Mouse (Mus musculus): Measurements from ENCODE around the gene Foxf2.

The Foxf2 gene

GRCm38 (mm10) chr13:31623906-31624860 is 1.4 kb upstream of the Foxf2 start:
- no peak for DNase-seq (ENCODE audit: extremely low read depth, insufficient read length, low spot score)

GRCm38 (mm10) chr13:31624966-31625332 is 667 bp upstream of the Foxf2 start:
- peak; percentile 76 for DNase-seq (ENCODE audit: extremely low read depth, insufficient read length, low spot score)

- peak; percentile 80 for DNase-seq (ENCODE audit: extremely low read depth, insufficient read length, low spot score)
Observed at GRCm38 (mm10) chr13:31626183-31626801, 676 bp downstream of the Foxf2 start.

- DNase-seq (ENCODE audit: extremely low read depth, insufficient read length, low spot score): no peak
Observed at GRCm38 (mm10) chr13:31626991-31627625, 1.5 kb downstream of the Foxf2 start.

GRCm38 (mm10) chr13:31627864-31628690 is 2.5 kb downstream of the Foxf2 start:
- no peak for DNase-seq (ENCODE audit: extremely low read depth, insufficient read length, low spot score)

GRCm38 (mm10) chr13:31628691-31629180 is 3.1 kb downstream of the Foxf2 start:
- DNase-seq (ENCODE audit: extremely low read depth, insufficient read length, low spot score): no peak

- DNase-seq (ENCODE audit: extremely low read depth, insufficient read length, low spot score): no peak
Observed at GRCm38 (mm10) chr13:31629321-31629851, 3.8 kb downstream of the Foxf2 start.

- no peak for DNase-seq (ENCODE audit: extremely low read depth, insufficient read length, low spot score)
Observed at GRCm38 (mm10) chr13:31630051-31630450, 4.4 kb downstream of the Foxf2 start.

GRCm38 (mm10) chr13:31630551-31630950 is 4.9 kb downstream of the Foxf2 start:
- no peak for DNase-seq (ENCODE audit: extremely low read depth, insufficient read length, low spot score)

GRCm38 (mm10) chr13:31631291-31631690 is 5.7 kb downstream of the Foxf2 start:
- no peak for DNase-seq (ENCODE audit: extremely low read depth, insufficient read length, low spot score)

GRCm38 (mm10) chr13:31632450-31632849 is 6.8 kb downstream of the Foxf2 start:
- DNase-seq (ENCODE audit: extremely low read depth, insufficient read length, low spot score): peak; percentile 78

GRCm38 (mm10) chr13:31633259-31633658 is 7.6 kb downstream of the Foxf2 start:
- no peak for DNase-seq (ENCODE audit: extremely low read depth, insufficient read length, low spot score)

- DNase-seq (ENCODE audit: extremely low read depth, insufficient read length, low spot score): no peak
Observed at GRCm38 (mm10) chr13:31635546-31635945, 9.9 kb downstream of the Foxf2 start.

- DNase-seq (ENCODE audit: extremely low read depth, insufficient read length, low spot score): no peak
Observed at GRCm38 (mm10) chr13:31641517-31641916, 15.9 kb downstream of the Foxf2 start.

GRCm38 (mm10) chr13:31652131-31652745 is 26.6 kb downstream of the Foxf2 start:
- DNase-seq (ENCODE audit: extremely low read depth, insufficient read length, low spot score): no peak

GRCm38 (mm10) chr13:31656249-31656648 is 30.6 kb downstream of the Foxf2 start:
- DNase-seq (ENCODE audit: extremely low read depth, insufficient read length, low spot score): no peak

- DNase-seq (ENCODE audit: extremely low read depth, insufficient read length, low spot score): no peak
Observed at GRCm38 (mm10) chr13:31658212-31658611, 32.6 kb downstream of the Foxf2 start.

GRCm38 (mm10) chr13:31658963-31659362 is 33.3 kb downstream of the Foxf2 start:
- no peak for DNase-seq (ENCODE audit: extremely low read depth, insufficient read length, low spot score)

- no peak for DNase-seq (ENCODE audit: extremely low read depth, insufficient read length, low spot score)
Observed at GRCm38 (mm10) chr13:31661211-31661610, 35.6 kb downstream of the Foxf2 start.

- DNase-seq (ENCODE audit: extremely low read depth, insufficient read length, low spot score): no peak
Observed at GRCm38 (mm10) chr13:31665376-31665775, 39.8 kb downstream of the Foxf2 start.
